Mouse (Mus musculus): Measurements from ENCODE around the gene Zfp950. TPM values are rescaled to one million over a fixed set of nuclear protein-coding genes. Genes with fewer than 3 reads are reported as not detected.

The Zfp950 gene
- total and polyA plus RNA-seq, 2 experiments: 3.9 to 26.0 TPM

DNA sequence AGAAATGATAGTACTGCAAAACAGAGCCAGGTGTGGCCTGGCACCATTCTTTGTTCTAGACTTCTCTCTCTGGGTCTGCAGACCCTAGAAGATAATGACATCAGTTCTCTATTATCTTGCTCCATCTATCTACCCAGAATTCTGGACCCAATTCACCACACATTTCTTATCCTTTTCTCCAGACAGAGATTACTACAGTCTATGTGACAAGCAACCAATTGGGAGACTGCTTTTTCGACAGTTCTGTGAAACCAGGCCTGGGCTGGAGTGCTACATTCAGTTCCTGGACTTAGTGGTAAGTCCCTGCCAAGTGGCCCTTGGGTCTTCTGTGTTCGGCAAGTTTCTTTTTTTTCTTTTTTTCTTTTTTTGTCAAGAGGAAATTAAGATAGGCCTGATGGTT lies 109.1 kb downstream of the Zfp950 start:
- 80% methylated on average over 2 of the region's 2 CpGs for WGBS
- Histone ChIP-seq H3K4me3 (ENCODE audit: insufficient read depth, low read depth, low read length) (no peak overlapping the region), H3K27ac (replicated peaks; ENCODE audit: insufficient read depth, low read depth, low read length) (no peak overlapping the region), H3K4me1 (ENCODE audit: control insufficient read depth, insufficient read depth, low read length) (peaks cover 7% of the 10 kb centered on the region; the same call in 1 of the 2 replicates), H3K79me2 (ENCODE audit: control insufficient read depth, insufficient read depth, low read length) (no peaks in the 10 kb centered on the region; the same call in 1 of the 2 replicates), H3K36me3 (ENCODE audit: control insufficient read depth, insufficient read depth, low read length) (no peaks in the 10 kb centered on the region), H3K9ac (ENCODE audit: low read depth, low read length) (no peak overlapping the region), H3K27me3 (ENCODE audit: control insufficient read depth, insufficient read depth, low read length) (no peaks in the 10 kb centered on the region)
- no peak for DNase-seq (ENCODE audit: extremely low read depth, low read depth, low spot score)
- TF ChIP-seq POLR2A (IDR thresholded peaks at IDR 0.05; ENCODE audit: extremely low read depth, insufficient read depth, low read length): no peak
- no peak for TF ChIP-seq CTCF (IDR thresholded peaks at IDR 0.05; ENCODE audit: low read depth, low read length)

DNA sequence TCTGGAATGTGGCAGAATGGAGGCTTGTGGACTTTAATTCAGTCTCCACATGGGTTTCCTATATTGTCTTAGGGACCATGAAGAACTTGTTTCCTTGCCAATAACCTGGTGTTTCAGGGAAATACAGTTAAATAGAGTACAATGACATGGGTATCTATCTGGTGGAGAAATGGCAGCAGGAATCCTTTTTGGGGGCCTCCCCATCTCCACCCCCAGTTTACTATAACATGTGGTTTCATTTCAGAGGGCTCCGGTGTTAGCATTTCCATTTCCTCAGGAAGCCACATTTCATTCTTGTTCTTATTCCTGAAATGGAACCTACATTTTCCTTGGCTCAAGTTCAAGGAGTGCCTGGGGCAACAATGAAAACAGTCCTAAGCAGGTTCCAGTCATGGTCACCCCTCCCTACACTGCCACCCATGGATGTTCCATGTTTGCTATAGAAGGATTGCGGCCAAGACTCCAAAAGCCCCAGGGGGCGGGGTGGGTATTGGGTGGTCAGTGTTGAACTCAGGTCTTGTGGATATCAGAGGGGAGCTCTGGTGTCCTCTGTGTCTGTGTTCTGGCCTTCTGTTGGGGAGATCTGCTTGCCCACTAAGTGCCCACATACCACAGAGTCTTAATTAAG lies 118.6 kb downstream of the Zfp950 start:
- H3K4me3 ChIP-seq (ENCODE audit: insufficient read depth, low read depth, low read length): no peak overlapping the region
- H3K27me3 ChIP-seq (ENCODE audit: control insufficient read depth, insufficient read depth, low read length): no peaks in the 10 kb centered on the region
- no peaks in the 10 kb centered on the region for H3K36me3 ChIP-seq (ENCODE audit: control insufficient read depth, insufficient read depth, low read length)
- TF ChIP-seq POLR2A (IDR thresholded peaks at IDR 0.05; ENCODE audit: extremely low read depth, insufficient read depth, low read length): no peak
- no peak for TF ChIP-seq CTCF (IDR thresholded peaks at IDR 0.05; ENCODE audit: low read depth, low read length)
- no peak overlapping the region for H3K27ac ChIP-seq (replicated peaks; ENCODE audit: insufficient read depth, low read depth, low read length)
- WGBS: 82% methylated on average over 3 of the region's 3 CpGs
- H3K9ac ChIP-seq (ENCODE audit: low read depth, low read length): no peak overlapping the region
- no peaks in the 10 kb centered on the region for H3K79me2 ChIP-seq (ENCODE audit: control insufficient read depth, insufficient read depth, low read length)
- no peak for DNase-seq (ENCODE audit: extremely low read depth, low read depth, low spot score)
- H3K4me1 ChIP-seq (ENCODE audit: control insufficient read depth, insufficient read depth, low read length): no peaks in the 10 kb centered on the region

DNA sequence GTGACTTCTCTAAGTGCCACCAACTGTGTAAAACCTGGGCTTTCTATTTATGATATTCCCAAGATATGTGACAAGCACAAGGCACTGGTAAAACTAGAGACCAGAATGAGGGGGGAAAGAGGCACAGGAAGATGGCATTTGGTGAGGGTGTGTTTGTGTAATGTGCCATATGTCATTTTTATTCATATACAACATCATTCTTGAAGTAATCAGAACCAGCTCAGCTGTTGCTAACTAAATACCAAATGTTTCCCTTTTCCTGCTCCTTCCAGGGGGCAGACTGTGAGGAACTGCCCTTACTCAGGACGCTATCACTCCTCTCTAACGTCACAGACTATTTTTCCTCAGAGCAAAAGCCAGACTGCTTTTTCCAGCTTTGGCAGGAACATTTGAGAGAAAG lies 119.1 kb downstream of the Zfp950 start:
- H3K27me3 ChIP-seq (ENCODE audit: control insufficient read depth, insufficient read depth, low read length): no peaks in the 10 kb centered on the region
- H3K27ac ChIP-seq (replicated peaks; ENCODE audit: insufficient read depth, low read depth, low read length): no peak overlapping the region
- H3K9ac ChIP-seq (ENCODE audit: low read depth, low read length): no peak overlapping the region
- no peak for TF ChIP-seq CTCF (IDR thresholded peaks at IDR 0.05; ENCODE audit: low read depth, low read length)
- no peak overlapping the region for H3K4me3 ChIP-seq (ENCODE audit: insufficient read depth, low read depth, low read length)
- no peaks in the 10 kb centered on the region for H3K79me2 ChIP-seq (ENCODE audit: control insufficient read depth, insufficient read depth, low read length)
- DNase-seq (ENCODE audit: extremely low read depth, low read depth, low spot score): no peak
- 76% methylated on average over 2 of the region's 2 CpGs for WGBS
- no peaks in the 10 kb centered on the region for H3K36me3 ChIP-seq (ENCODE audit: control insufficient read depth, insufficient read depth, low read length)
- no peaks in the 10 kb centered on the region for H3K4me1 ChIP-seq (ENCODE audit: control insufficient read depth, insufficient read depth, low read length)

GRCm38 (mm10) chr19:61017477-61018266 lies 123.0 kb downstream of the Zfp950 start:
- Histone ChIP-seq H3K4me1 (ENCODE audit: control insufficient read depth, insufficient read depth, low read length) (no peaks in the 10 kb centered on the region), H3K27ac (replicated peaks; ENCODE audit: insufficient read depth, low read depth, low read length) (no peak overlapping the region), H3K4me3 (ENCODE audit: insufficient read depth, low read depth, low read length) (no peak overlapping the region), H3K9ac (ENCODE audit: low read depth, low read length) (no peak overlapping the region), H3K27me3 (ENCODE audit: control insufficient read depth, insufficient read depth, low read length) (no peaks in the 10 kb centered on the region), H3K79me2 (ENCODE audit: control insufficient read depth, insufficient read depth, low read length) (no peaks in the 10 kb centered on the region), H3K36me3 (ENCODE audit: control insufficient read depth, insufficient read depth, low read length) (no peaks in the 10 kb centered on the region)
- TF ChIP-seq POLR2A (IDR thresholded peaks at IDR 0.05; ENCODE audit: extremely low read depth, insufficient read depth, low read length) (no peak), CTCF (IDR thresholded peaks at IDR 0.05; ENCODE audit: low read depth, low read length) (no peak)
- WGBS: 91% methylated on average over 1 of the region's 1 CpGs
- DNase-seq (ENCODE audit: extremely low read depth, low read depth, low spot score): peak; percentile 22

DNA sequence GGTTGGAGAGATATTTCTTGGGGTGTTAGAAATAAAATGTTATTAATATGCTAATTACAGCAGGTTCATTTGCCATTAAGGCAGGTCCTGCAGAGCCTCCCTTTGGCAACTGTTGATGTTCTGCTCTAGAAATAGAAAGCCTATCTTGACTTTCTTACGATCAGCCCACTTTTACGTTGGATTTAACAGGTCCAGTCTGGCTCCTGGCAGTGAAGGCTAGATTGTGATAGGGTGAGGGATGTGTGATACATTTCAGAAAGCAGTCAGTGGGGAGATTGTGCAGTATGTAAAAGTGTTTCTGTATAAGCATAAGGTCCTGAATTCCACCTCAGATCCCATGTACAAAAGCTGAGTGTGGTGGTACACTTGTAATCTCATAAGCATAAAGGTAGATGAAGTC lies 131.4 kb downstream of the Zfp950 start:
- Histone ChIP-seq H3K4me3 (ENCODE audit: insufficient read depth, low read depth, low read length) (no peak overlapping the region), H3K27ac (replicated peaks; ENCODE audit: insufficient read depth, low read depth, low read length) (no peak overlapping the region), H3K4me1 (ENCODE audit: control insufficient read depth, insufficient read depth, low read length) (no peaks in the 10 kb centered on the region), H3K9ac (ENCODE audit: low read depth, low read length) (no peak overlapping the region), H3K36me3 (ENCODE audit: control insufficient read depth, insufficient read depth, low read length) (no peaks in the 10 kb centered on the region), H3K27me3 (ENCODE audit: control insufficient read depth, insufficient read depth, low read length) (no peaks in the 10 kb centered on the region), H3K79me2 (ENCODE audit: control insufficient read depth, insufficient read depth, low read length) (no peaks in the 10 kb centered on the region)
- no peak for TF ChIP-seq CTCF (IDR thresholded peaks at IDR 0.05; ENCODE audit: low read depth, low read length)
- no peak for DNase-seq (ENCODE audit: extremely low read depth, low read depth, low spot score)
- 88% methylated on average over 2 of the region's 2 CpGs for WGBS

Other genes with a start within 250 kb of the Zfp950 start
- gene Gm7102, start 35.5 kb upstream of the Zfp950 start, total RNA-seq (2014; rRNA removed): not detected in 2 replicates
- not detected in 2 replicates for gene Gm7102, start 35.5 kb upstream of the Zfp950 start, polyA plus RNA-seq (2012; rRNA removed)
- gene Gm6020, start 43.0 kb upstream of the Zfp950 start, total RNA-seq (2014; rRNA removed): not detected in 2 replicates
- gene Gm6020, start 43.0 kb upstream of the Zfp950 start, polyA plus RNA-seq (2012; rRNA removed): not detected in 2 replicates
- 3.4 and 10.4 TPM in 2 replicates for gene Csf2ra, start 87.6 kb upstream of the Zfp950 start, total RNA-seq (2014; rRNA removed)
- gene Csf2ra, start 87.6 kb upstream of the Zfp950 start, polyA plus RNA-seq (2012; rRNA removed): 18.1 and 28.5 TPM in 2 replicates
- gene Gm21060, start 156.2 kb upstream of the Zfp950 start, total RNA-seq (2014; rRNA removed): not detected in 2 replicates
- gene Gm21060, start 156.2 kb upstream of the Zfp950 start, polyA plus RNA-seq (2012; rRNA removed): not detected in 2 replicates

Data from liver, adult 2 months (tissue).